Mouse (Mus musculus): ENCODE measurements around the gene Ltbp2. TPM values are rescaled to one million over a fixed set of nuclear protein-coding genes. Genes with fewer than 3 reads are reported as not detected.
A peak's percentile ranks its signal among the peaks of the same experiment; 100 is the strongest.

Ltbp2 gene
- 0.25 and 0.32 TPM in 2 replicates for polyA plus RNA-seq (2015; fragmentation: Nextera tagmentation; extraction: Ambion mirVana)

GRCm38 (mm10) chr12:84876481-84877121 is at the start of gene Ltbp2:
Gene Ltbp2 (minus strand): TSS chr12:84876532.
- Histone ChIP-seq H3K9ac (no peak within 1 kb of the TSS), H3K27me3 (replicated peaks) (peaks cover 50% of the 10 kb centered on the region), H3K36me3 (replicated peaks) (no peaks in the 10 kb centered on the region), H3K4me2 (peak within 1 kb of the TSS; percentile 32), H3K27ac (no peak within 1 kb of the TSS), H3K9me3 (no peaks in the 10 kb centered on the region), H3K4me3 (peak within 1 kb of the TSS; percentile 26), H3K4me1 (peaks cover 14% of the 10 kb centered on the region)
- ATAC-seq (replicated peaks): no peak
- WGBS: 2% methylated on average over 34 of the region's 34 CpGs

- H3K9me3 ChIP-seq: no peaks in the 10 kb centered on the region
- H3K4me1 ChIP-seq: no peaks in the 10 kb centered on the region
- H3K4me2 ChIP-seq: no peak overlapping the region
- ATAC-seq (replicated peaks): no peak
- no peak overlapping the region for H3K9ac ChIP-seq
- H3K4me3 ChIP-seq: no peak overlapping the region
- no peak overlapping the region for H3K27ac ChIP-seq
- no peaks in the 10 kb centered on the region for H3K27me3 ChIP-seq (replicated peaks)
- H3K36me3 ChIP-seq (replicated peaks): peaks cover 51% of the 10 kb centered on the region
- WGBS: 97% methylated on average over 5 of the region's 5 CpGs
Measured at GRCm38 (mm10) chr12:84924324-84924723, 48.0 kb upstream of the Ltbp2 start.

- H3K36me3 ChIP-seq (replicated peaks): peaks cover 45% of the 10 kb centered on the region; the same call in 1 of the 2 replicates
- WGBS: 80% methylated on average over 8 of the region's 8 CpGs
Measured at GRCm38 (mm10) chr12:84921881-84922419, 45.6 kb upstream of the Ltbp2 start.

GRCm38 (mm10) chr12:84918809-84919208 is 42.5 kb upstream of the Ltbp2 start:
- peaks cover 39% of the 10 kb centered on the region; the same call in 1 of the 2 replicates for H3K36me3 ChIP-seq (replicated peaks)
- H3K4me1 ChIP-seq: no peaks in the 10 kb centered on the region
- WGBS: 88% methylated on average over 6 of the region's 6 CpGs

More at GRCm38 (mm10) chr12:84921881-84922419, 45.6 kb upstream of the Ltbp2 start:
- no peak overlapping the region for H3K4me2 ChIP-seq
- H3K27me3 ChIP-seq (replicated peaks): no peaks in the 10 kb centered on the region
- H3K27ac ChIP-seq: no peak overlapping the region
- no peaks in the 10 kb centered on the region for H3K4me1 ChIP-seq
- H3K9ac ChIP-seq: no peak overlapping the region
- H3K4me3 ChIP-seq: no peak overlapping the region
- no peak for ATAC-seq (replicated peaks)
- H3K9me3 ChIP-seq: no peaks in the 10 kb centered on the region

GRCm38 (mm10) chr12:84917799-84918198 is 41.5 kb upstream of the Ltbp2 start:
- Histone ChIP-seq H3K4me1 (no peaks in the 10 kb centered on the region), H3K27me3 (replicated peaks) (no peaks in the 10 kb centered on the region)

More at GRCm38 (mm10) chr12:84918809-84919208, 42.5 kb upstream of the Ltbp2 start:
- H3K27me3 ChIP-seq (replicated peaks): no peaks in the 10 kb centered on the region
- no peak overlapping the region for H3K4me3 ChIP-seq
- H3K9ac ChIP-seq: no peak overlapping the region
- no peaks in the 10 kb centered on the region for H3K9me3 ChIP-seq
- H3K4me2 ChIP-seq: no peak overlapping the region
- no peak for ATAC-seq (replicated peaks)
- H3K27ac ChIP-seq: no peak overlapping the region

GRCm38 (mm10) chr12:84914959-84915358 is 38.6 kb upstream of the Ltbp2 start:
- 92% methylated on average over 5 of the region's 5 CpGs for whole genome bisulfite sequencing
- ATAC-seq (replicated peaks): no peak
- H3K36me3 ChIP-seq (replicated peaks): peaks cover 17% of the 10 kb centered on the region; the same call in 1 of the 2 replicates
- no peak overlapping the region for H3K9ac ChIP-seq
- no peaks in the 10 kb centered on the region for H3K9me3 ChIP-seq
- no peak overlapping the region for H3K4me3 ChIP-seq
- H3K27ac ChIP-seq: no peak overlapping the region
- H3K27me3 ChIP-seq (replicated peaks): no peaks in the 10 kb centered on the region
- H3K4me1 ChIP-seq: no peaks in the 10 kb centered on the region
- no peak overlapping the region for H3K4me2 ChIP-seq

More at GRCm38 (mm10) chr12:84917799-84918198, 41.5 kb upstream of the Ltbp2 start:
- H3K27ac ChIP-seq: no peak overlapping the region
- ATAC-seq (replicated peaks): no peak
- H3K4me3 ChIP-seq: no peak overlapping the region
- no peak overlapping the region for H3K9ac ChIP-seq
- H3K9me3 ChIP-seq: no peaks in the 10 kb centered on the region
- H3K36me3 ChIP-seq (replicated peaks): peaks cover 34% of the 10 kb centered on the region; the same call in 1 of the 2 replicates
- no peak overlapping the region for H3K4me2 ChIP-seq
- 85% methylated on average over 3 of the region's 3 CpGs for WGBS

GRCm38 (mm10) chr12:84912652-84913104 is 36.3 kb upstream of the Ltbp2 start:
- peaks cover 1% of the 10 kb centered on the region; the same call in 1 of the 2 replicates for H3K4me1 ChIP-seq
- 0 out of 2 replicates have a peak, but pooled peaks have one; percentile 37 for ATAC-seq (replicated peaks)
- 83% methylated on average over 4 of the region's 4 CpGs for WGBS
- no peak overlapping the region for H3K4me3 ChIP-seq
- no peaks in the 10 kb centered on the region for H3K27me3 ChIP-seq (replicated peaks)
- H3K36me3 ChIP-seq (replicated peaks): peaks cover 3% of the 10 kb centered on the region; the same call in 1 of the 2 replicates
- H3K4me2 ChIP-seq: no peak overlapping the region
- H3K27ac ChIP-seq: no peak overlapping the region
- H3K9me3 ChIP-seq: no peaks in the 10 kb centered on the region
- H3K9ac ChIP-seq: no peak overlapping the region

DNA sequence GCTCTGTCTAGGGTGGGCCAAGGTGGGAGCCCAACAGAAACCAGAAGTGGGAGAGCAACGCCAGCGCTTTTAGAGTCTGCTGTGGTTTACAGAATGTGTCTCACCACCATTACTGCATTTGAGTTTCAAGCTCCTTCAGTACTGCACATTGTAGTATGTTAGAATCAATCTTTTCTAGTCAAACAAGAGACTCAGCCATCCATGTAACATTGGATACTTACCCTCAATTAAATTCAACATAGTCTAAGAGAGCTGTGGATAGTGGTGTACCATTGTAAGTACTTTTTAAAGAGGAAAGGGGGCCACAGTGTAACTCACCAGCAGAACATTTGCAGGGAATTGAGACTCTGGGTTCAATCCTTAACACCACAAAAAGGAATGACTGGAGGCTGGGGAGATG is 35.3 kb upstream of the Ltbp2 start:
- Histone ChIP-seq H3K9ac (no peak overlapping the region), H3K27ac (no peak overlapping the region), H3K36me3 (replicated peaks) (peaks cover 3% of the 10 kb centered on the region; the same call in 1 of the 2 replicates), H3K4me2 (no peak overlapping the region), H3K4me3 (no peak overlapping the region), H3K9me3 (no peaks in the 10 kb centered on the region), H3K4me1 (peaks cover 8% of the 10 kb centered on the region; the same call in 1 of the 2 replicates), H3K27me3 (replicated peaks) (no peaks in the 10 kb centered on the region)
- no peak for ATAC-seq (replicated peaks)
- 52% methylated on average over 2 of the region's 2 CpGs for WGBS

- no peak overlapping the region for H3K9ac ChIP-seq
- H3K4me3 ChIP-seq: no peak overlapping the region
- peaks cover 3% of the 10 kb centered on the region; the same call in 1 of the 2 replicates for H3K36me3 ChIP-seq (replicated peaks)
- no peak for ATAC-seq (replicated peaks)
- no peaks in the 10 kb centered on the region for H3K9me3 ChIP-seq
- no peak overlapping the region for H3K27ac ChIP-seq
- H3K4me1 ChIP-seq: peaks cover 8% of the 10 kb centered on the region; the same call in 1 of the 2 replicates
- H3K4me2 ChIP-seq: no peak overlapping the region
- 95% methylated on average over 4 of the region's 4 CpGs for WGBS
- H3K27me3 ChIP-seq (replicated peaks): no peaks in the 10 kb centered on the region
Measured at GRCm38 (mm10) chr12:84910066-84910465, 33.7 kb upstream of the Ltbp2 start.

DNA sequence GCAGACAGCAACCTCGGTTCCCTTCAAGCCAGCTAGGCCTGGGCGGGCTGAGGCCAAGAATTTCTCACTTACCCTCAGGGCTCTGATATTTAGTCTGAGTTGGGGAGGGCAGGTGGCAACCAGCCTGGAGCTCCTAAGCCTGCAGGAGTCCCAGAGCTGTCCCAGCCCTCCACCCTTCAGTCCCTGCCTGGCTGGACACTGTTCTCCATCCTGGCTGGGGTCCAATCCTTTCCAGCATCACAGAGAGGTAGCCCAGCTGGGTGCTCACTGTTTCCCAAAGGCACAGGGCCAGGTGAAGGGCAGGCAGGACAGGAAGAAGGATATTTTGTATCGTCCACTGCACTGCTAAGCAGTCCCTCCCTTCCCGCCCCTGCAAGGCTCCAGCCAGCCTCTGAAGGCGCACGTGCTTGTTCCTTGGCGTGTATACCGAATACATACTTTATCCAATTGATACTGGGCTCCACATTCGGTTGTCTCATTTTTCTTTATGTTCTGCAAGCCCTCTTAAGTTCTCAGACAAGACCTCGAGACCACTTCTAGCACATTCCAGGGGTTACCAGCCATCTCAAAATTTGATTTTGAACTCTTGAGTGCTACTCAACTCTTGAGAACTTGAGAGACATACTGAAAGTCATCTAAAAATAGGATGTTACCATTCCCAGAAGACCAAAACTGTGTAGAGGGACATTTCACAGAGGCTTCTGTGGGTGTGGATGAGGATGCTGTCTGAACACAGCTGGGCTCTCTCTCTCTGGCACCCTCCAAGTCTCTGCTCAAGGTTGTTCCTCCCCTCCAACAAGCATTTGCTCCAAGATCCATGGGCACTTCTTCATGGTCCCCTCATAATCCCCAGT is 31.5 kb upstream of the Ltbp2 start:
- H3K4me3 ChIP-seq: no peak overlapping the region
- no peaks in the 10 kb centered on the region for H3K27me3 ChIP-seq (replicated peaks)
- no peak overlapping the region for H3K4me2 ChIP-seq
- no peaks in the 10 kb centered on the region for H3K36me3 ChIP-seq (replicated peaks)
- peaks cover 8% of the 10 kb centered on the region; the same call in 1 of the 2 replicates for H3K4me1 ChIP-seq
- H3K9ac ChIP-seq: no peak overlapping the region
- 71% methylated on average over 10 of the region's 10 CpGs for WGBS
- no peak overlapping the region for H3K27ac ChIP-seq
- ATAC-seq (replicated peaks): no peak; the same call in 1 of the 2 replicates
- H3K9me3 ChIP-seq: no peaks in the 10 kb centered on the region

DNA sequence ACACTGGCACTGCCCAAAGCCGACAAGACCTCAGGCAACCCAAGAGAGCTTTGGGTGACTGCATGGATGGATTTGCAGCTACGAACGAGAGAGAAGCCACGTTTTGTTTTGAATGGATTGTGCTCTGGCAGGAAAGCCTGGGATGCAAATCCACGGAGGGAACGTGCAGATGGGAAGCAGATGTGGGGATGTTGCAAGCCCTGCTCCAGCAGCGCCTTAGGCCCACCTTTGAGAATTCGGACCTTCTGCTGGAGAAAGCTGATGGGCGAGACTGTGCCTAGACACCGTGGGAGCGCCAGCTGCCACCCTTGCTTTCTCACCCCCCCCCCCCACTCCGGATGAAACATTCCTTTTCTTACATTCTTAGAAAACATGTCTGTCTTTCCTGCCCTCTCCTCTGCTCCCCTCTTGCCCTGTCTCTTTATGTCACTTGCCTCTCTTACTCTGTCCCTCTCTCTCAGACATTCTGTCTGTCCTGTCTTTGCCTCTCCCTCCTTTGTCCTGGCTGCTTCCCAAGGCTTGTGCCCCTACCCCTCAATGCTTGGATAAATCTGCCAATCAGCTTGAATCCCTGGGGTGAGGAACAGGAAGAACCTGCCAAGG is 30.8 kb upstream of the Ltbp2 start:
- H3K9me3 ChIP-seq: no peaks in the 10 kb centered on the region
- no peak overlapping the region for H3K9ac ChIP-seq
- H3K36me3 ChIP-seq (replicated peaks): no peaks in the 10 kb centered on the region
- no peak overlapping the region for H3K27ac ChIP-seq
- no peak overlapping the region for H3K4me2 ChIP-seq
- ATAC-seq (replicated peaks): peak; percentile 37; the same call in 1 of the 2 replicates
- H3K4me3 ChIP-seq: no peak overlapping the region
- WGBS: 59% methylated on average over 12 of the region's 12 CpGs
- no peaks in the 10 kb centered on the region for H3K27me3 ChIP-seq (replicated peaks)
- peaks cover 8% of the 10 kb centered on the region; the same call in 1 of the 2 replicates for H3K4me1 ChIP-seq

Data from midbrain, embryonic 15.5 days (tissue).